Mouse (Mus musculus) heart, adult 11 months (tissue): ENCODE results near the gene Ahsa1.
"Not testable (repeated sequence)": the region's sequence is repeated elsewhere in the genome, so short reads cannot be mapped to it uniquely, and the experiment has no call there.

ENCODE experiments used
- DNase-seq: peaks from one replicate; pipeline ENCODE4 v3.0.0; 2022

The Ahsa1 gene

GRCm38 (mm10) chr12:87266108-87266826 lies at the start of gene Ahsa1, which contains the start of gene Vipas39:
TSS of gene Ahsa1 (plus strand) at chr12:87266479.
TSS of gene Vipas39 (minus strand) at chr12:87266256.
- peak; percentile 99 for DNase-seq

GRCm38 (mm10) chr12:87217596-87217995 lies 48.7 kb upstream of the Ahsa1 start:
- DNase-seq = no peak

- DNase-seq = peak; percentile 81
Observed at GRCm38 (mm10) chr12:87219362-87219761, 46.9 kb upstream of the Ahsa1 start.

GRCm38 (mm10) chr12:87224950-87225349 lies 41.3 kb upstream of the Ahsa1 start:
- DNase-seq = peak; percentile 56

- DNase-seq = peak; percentile 70
Observed at GRCm38 (mm10) chr12:87226801-87227200, 39.5 kb upstream of the Ahsa1 start.

GRCm38 (mm10) chr12:87229633-87230032 lies 36.6 kb upstream of the Ahsa1 start:
- DNase-seq = no peak

GRCm38 (mm10) chr12:87230379-87230895 lies 35.8 kb upstream of the Ahsa1 start:
- DNase-seq = no peak

GRCm38 (mm10) chr12:87236882-87237483 lies 29.3 kb upstream of the Ahsa1 start:
- DNase-seq = no peak

- DNase-seq = no peak
Observed at GRCm38 (mm10) chr12:87238632-87239031, 27.6 kb upstream of the Ahsa1 start, which contains the start of gene Noxred1. TSS of gene Noxred1 (minus strand) at chr12:87238732.

- DNase-seq = no peak
Observed at GRCm38 (mm10) chr12:87250161-87250560, 16.1 kb upstream of the Ahsa1 start.

GRCm38 (mm10) chr12:87253878-87254277 lies 12.4 kb upstream of the Ahsa1 start:
- no peak for DNase-seq

- no peak for DNase-seq
Observed at GRCm38 (mm10) chr12:87256629-87257028, 9.7 kb upstream of the Ahsa1 start.

GRCm38 (mm10) chr12:87260562-87260961 lies 5.7 kb upstream of the Ahsa1 start:
- DNase-seq = no peak

GRCm38 (mm10) chr12:87265444-87265843 lies 835 bp upstream of the Ahsa1 start:
- no peak for DNase-seq

- DNase-seq = no peak
Observed at GRCm38 (mm10) chr12:87266827-87267603, 736 bp downstream of the Ahsa1 start.

- DNase-seq = peak; percentile 73
Observed at GRCm38 (mm10) chr12:87267682-87268081, 1.4 kb downstream of the Ahsa1 start.

GRCm38 (mm10) chr12:87274853-87275831 lies 8.9 kb downstream of the Ahsa1 start:
- no peak for DNase-seq

- DNase-seq = not testable (repeated sequence)
Observed at GRCm38 (mm10) chr12:87277251-87277650, 11.0 kb downstream of the Ahsa1 start.

- DNase-seq = peak; percentile 93
Observed at GRCm38 (mm10) chr12:87278118-87278730, 11.9 kb downstream of the Ahsa1 start.

- DNase-seq = no peak
Observed at GRCm38 (mm10) chr12:87279350-87279749, 13.1 kb downstream of the Ahsa1 start.

- no peak for DNase-seq
Observed at GRCm38 (mm10) chr12:87279879-87280278, 13.6 kb downstream of the Ahsa1 start.

GRCm38 (mm10) chr12:87281766-87282165 lies 15.5 kb downstream of the Ahsa1 start:
- no peak for DNase-seq
